Mouse (Mus musculus) spleen, postnatal 14 days (tissue): ENCODE results near the gene Egfr.

Experiments used
- DNase-seq, 2 experiments: peaks; one replicate each; pipeline ENCODE4 v3.0.0; 2021 to 2022; ENCODE audit warnings: low spot score in 2 of 2

The Egfr gene

DNA sequence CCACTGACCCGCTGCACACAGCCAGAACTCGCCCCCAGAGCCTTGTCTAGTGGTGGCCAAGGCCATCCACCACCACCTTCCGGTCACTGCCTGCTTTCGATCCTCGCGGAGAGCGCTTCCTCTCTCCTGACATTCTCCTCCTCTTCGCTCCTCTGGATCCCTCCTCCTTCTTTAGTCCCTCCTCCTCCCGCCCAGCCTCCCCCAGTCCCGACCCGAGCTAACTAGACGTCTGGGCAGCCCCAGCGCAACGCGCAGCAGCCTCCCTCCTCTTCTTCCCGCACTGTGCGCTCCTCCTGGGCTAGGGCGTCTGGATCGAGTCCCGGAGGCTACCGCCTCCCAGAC is at the start of gene Egfr:
TSS of gene Egfr (plus strand) at position 197 of the 342 bp plus-strand sequence.
- no peak for DNase-seq

DNA sequence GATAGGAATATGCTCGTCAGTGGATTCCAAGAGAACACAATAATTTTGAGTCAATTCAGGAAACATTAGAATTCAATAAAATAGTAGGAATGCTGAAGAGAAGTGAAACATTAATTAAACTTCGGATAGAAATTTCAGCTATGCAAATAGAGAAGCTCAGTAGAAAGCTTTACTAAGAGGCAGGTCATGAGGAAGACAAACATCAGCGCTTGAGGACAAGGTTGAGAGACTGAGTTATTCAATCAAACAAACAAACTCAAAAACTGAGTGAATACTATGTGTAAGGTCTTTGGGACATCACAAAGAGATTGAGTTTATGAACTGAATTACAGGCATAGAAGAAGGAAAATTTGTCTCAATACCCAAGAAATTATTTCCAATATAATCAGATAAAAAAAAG is 48.8 kb upstream of the Egfr start:
- DNase-seq = no peak

DNA sequence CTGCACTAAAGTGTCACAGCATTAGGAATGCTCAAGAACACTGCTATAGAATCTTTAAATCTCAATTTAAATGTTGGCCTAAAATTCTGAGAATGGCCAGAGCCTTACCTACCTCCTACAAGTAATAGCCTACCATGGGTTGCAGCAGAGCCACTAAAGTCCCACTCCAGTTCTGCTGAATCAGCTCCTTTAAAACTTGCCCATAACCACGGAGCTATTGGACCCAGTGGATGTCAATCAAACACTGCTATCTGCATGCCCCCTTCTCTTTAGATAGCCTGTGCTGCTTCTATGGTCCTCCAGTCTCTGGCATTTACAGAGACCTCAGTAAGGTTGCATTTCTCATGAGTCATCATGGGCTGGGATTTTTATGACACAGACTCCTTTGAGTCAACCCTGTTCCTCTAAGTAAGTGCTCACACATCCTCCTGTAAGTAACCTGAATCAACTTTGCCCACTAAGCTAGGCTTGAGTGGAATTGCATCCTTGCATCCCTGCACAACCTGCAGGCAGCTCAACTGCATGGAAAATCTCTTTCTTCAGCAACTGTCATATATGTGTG is 16.8 kb upstream of the Egfr start:
- no peak for DNase-seq

DNA sequence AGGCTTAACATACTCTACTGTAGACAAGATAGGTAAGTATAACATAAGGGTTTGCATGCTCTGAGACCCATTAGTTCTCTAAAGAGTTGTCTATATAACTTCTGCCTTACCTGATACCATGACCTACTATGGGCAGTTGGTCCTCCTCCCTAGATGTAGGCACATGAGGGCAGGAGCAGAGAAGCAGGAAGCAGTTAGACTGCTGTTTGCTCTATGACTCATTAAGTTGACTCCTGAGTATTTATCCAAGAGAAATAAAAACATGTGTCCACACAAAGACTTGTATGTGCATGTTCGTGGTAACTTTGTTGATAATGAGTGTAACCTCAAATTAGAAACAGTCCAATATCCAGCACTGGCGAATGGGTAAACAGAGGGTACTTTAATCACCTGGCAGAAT is 14.7 kb upstream of the Egfr start:
- DNase-seq = no peak

GRCm38 (mm10) chr11:16738691-16739090 is 13.3 kb upstream of the Egfr start:
- no peak for DNase-seq

- no peak for DNase-seq
Measured at GRCm38 (mm10) chr11:16739155-16739554, 12.8 kb upstream of the Egfr start.

- DNase-seq = no peak
Measured at GRCm38 (mm10) chr11:16740691-16741611, 11.1 kb upstream of the Egfr start.

DNA sequence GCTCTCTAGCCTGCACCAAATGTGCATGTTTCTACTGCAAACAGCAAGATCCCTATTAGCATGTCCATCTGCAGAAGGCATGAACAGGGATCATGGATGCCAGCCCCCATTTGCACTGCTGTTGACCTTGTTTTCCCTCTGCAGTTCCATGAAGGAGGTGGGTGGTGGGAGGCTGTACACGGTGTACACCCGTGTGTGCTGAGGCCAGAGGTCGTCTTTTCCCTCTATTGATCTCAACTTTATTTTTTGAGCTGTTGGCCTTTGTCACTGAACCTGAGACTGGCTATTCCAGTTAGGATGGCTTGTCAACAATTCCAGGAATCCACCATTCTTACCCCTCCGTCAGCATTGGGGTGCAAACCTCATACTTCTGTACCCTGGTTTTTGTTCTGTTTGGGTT is 9.8 kb upstream of the Egfr start:
- no peak for DNase-seq

DNA sequence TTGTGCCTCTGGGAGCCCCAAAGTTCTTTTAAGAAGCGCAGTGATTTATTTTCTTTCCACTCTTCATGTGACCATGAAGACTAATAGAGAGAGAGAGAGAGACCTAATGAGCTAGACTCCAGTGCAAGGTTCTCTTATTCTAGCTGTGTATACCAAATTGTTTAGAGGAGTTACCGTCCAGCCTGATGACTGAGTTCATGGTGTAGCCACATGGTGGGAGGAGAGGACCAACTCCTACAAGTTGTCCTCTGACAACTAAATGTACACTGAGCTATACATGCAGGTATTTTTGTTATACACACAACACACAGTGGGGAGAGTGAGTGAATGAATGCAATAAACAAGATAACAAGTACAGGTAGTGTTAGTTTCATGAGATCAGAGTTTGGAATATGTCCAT is 9.2 kb upstream of the Egfr start:
- no peak for DNase-seq

DNA sequence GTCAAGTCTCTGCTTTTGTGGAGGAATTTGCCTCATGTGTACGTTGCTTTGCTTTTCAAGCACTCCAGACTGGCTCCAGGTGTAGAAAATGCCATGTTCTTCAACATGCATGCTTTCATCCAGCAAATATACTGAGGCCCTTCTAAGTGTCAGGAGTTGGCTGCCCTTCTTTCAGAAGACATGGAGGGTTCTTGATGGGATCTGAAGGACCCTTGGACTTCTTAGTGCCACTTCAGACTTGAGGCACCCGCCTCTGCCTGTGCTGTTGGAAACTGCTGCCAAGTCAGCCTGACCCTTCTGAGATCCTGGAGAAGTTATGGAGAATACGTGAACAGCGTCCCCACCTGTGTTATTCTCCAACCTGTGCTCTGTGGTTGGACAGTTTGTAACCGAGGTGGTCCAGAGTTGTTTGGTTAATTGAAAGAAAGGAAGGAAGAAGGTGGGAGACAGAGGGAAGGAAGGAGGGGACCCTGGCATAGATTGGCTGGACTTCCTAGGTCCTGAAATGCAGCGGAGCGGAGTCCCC is 483 bp upstream of the Egfr start:
- DNase-seq = no peak

DNA sequence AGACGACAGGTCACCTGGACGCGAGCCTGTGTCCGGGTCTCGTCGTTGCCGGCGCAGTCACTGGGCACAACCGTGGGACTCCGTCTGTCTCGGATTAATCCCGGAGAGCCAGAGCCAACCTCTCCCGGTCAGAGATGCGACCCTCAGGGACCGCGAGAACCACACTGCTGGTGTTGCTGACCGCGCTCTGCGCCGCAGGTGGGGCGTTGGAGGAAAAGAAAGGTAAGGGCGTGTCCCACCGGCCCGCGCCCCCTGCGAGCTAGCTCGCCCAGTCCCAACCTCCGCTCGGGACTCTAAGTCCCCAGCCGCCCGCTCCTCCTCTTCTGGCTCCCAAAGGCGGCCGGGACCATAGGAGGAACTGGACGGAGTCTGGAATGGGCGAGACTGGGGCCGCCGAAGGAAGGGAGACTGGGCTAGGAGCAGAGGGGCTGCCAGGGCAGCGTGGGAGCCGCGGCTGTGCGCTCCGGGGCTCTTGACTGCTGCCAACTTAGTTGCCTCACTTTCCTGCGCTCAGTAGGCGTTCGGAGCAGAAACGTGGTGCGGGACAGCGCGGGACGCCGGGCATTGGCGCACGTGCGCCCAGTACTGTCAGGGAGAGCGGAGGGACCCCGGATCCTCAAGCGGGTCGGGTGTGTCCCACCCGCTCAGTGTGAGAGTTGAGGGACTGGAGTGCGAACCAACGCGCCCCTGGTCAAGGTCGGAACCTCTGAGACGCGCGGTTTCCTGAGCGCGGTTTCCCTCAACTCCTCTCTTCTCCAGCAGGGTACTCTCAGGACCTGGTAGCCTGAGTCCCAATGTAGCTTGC is 548 bp downstream of the Egfr start:
- no peak for DNase-seq

GRCm38 (mm10) chr11:16753154-16754040 is 1.4 kb downstream of the Egfr start:
- no peak for DNase-seq

GRCm38 (mm10) chr11:16759930-16760329 is 7.9 kb downstream of the Egfr start:
- DNase-seq = no peak

- DNase-seq = no peak
Measured at GRCm38 (mm10) chr11:16761184-16761583, 9.2 kb downstream of the Egfr start.

DNA sequence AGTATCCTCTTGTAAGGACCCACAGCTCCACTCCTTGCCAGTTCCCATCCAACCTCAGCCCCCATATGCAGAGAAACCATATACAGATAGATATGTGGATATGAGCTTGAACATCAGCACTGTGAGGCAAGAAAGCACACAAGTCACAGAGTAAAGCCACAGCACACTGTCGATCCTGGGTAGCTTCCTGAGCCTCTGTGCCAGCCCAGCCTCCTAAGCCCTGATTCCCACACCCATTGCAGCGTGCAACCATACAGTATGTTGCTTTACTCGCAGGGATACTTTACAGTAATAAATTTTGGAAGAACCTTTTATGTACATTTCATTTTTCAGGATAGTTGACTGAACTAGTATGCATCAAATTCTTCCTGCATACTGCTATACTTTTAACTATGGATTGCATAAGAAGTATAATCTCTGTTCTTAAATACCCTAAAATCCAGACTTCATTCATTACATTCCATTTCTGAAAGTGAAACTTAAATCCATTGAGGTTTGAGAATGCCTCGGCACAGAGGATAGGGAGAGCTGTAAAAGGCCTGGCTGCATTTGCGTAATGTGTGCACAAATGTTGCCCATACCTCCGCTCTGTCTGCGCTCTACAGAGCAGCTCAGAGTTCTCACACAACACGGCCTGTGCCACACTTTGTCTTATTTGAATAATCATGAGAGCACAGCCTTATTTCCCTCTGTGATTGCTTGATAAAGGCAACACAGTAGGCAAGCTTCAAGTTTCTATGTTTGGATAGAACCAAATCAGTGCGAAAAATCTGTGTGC is 14.2 kb downstream of the Egfr start:
- no peak for DNase-seq

DNA sequence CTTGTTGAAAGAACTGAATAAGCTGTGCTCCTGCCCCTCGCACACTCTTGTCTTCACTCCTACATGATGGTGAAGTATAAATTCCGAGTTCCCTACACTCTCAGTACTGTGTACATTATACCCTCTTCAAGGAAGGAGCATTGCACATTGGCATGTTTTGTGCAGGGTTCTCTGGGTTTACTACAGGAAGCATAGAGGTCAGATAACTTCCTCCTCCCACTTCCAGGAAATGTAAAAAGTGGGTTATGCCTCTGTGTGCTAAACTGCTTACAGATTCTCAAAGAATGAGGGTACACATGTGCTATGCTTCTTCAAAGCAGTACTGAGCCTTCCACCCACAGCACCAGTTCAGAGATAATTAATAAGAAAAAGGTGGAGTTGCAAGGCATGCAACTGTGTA is 16.0 kb downstream of the Egfr start:
- DNase-seq = no peak

DNA sequence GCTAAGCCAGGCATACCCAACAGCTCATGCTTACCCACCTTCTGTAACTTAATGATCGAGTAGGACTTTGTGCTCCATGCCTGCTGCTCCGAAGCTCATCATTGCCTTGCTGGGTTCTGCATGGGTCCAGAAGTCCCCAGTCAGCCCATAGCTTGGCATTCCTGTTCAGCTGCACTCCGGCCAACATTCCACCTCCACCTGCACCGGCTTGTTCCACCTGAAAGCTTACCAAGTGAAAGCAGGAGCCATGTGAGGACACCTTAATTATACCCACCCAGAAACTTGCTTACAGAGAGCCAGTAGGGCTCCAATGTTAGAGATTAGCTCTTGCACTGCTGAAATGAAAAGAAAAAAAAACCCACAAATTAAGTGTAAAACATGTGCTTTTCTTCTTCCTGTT is 17.3 kb downstream of the Egfr start:
- no peak for DNase-seq

DNA sequence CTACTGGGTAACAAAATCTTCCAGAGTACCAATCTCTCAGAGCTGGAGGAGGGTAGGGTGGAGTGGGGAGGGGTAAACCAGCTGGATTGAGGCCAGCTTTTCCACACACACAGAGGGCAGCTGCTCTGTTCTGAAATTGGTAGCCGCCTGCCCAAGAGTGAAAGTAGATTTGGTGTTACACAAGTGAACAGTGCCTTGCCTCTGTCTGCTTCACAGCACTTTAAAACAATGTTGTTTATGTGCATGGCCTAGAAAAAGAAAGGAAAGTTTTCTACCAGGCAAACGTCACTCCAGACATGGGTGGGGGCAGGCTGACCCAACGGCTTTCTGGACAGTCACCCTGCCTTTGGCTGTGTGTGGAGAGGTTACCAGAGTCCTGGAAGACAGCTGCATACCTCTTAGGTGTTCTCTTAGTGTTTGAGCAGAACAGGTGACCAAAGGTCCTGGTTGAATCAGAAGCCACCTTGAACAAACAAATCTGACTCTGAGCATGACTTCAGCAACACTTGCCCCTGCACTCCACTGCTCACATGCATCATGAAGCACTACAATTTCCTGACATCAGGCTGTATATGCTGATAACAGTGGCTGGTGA is 17.8 kb downstream of the Egfr start:
- DNase-seq = no peak

GRCm38 (mm10) chr11:16770966-16771365 is 19.0 kb downstream of the Egfr start:
- DNase-seq = no peak

DNA sequence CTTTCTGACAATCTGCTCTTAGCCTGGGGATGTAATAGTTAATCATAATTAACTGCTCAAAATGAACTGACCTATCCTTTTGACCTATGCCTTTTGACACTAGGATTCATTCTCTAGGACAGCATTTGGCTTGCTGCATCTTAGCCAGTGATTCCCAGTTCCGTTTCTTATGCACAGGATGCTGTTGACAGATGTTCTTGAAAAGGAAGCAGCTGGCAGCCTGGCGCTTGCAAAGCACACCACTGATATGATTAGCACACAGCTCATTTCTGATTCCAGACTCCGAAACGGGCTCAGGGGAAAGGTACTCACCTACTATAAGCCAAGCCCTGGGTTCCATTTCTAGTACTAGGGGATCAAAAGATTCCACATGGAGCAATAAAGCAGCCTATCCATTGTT is 20.7 kb downstream of the Egfr start:
- no peak for DNase-seq
